Mouse (Mus musculus): Measurements from ENCODE around the gene Msantd2. TPM values are rescaled to one million over a fixed set of nuclear protein-coding genes. Genes with fewer than 3 reads are reported as not detected.
A peak's percentile ranks its signal among the peaks of the same experiment; 100 is the strongest.

Msantd2 gene
- polyA plus RNA-seq, 1 experiment from 2014 or later: 41.1 TPM

DNA sequence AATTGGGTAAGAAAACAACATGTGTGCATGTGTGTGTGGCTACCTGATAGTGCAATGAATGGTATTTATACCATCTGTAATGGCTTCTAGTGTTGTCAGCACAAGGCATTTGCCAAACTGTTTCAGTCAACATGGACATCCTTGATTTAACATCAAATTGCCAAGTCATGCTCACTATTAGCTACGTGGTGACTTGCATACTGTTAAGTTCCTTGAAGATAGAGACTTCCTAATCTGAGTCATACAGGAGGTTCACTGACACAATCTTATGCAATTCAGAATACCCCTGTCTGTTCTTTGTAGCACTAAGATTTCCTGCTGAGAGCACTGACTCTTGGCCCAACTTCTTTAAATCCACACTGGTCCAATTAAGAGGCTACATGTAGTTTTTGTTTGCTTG is 28.3 kb downstream of the Msantd2 start:
- 79% methylated on average over 1 of the region's 1 CpGs for WGBS
- Histone ChIP-seq H3K9me3 (ENCODE audit: control insufficient read depth, low read length) (no peaks in the 10 kb centered on the region), H3K36me3 (ENCODE audit: control insufficient read depth, insufficient read depth, low read length) (0 out of 2 replicates have a peak, but pooled peaks cover 8% of the 10 kb centered on the region), H3K4me3 (ENCODE audit: low read depth, low read length) (no peak overlapping the region), H3K27me3 (ENCODE audit: control insufficient read depth, insufficient read depth, low read length) (no peaks in the 10 kb centered on the region), H3K27ac (ENCODE audit: low read depth, low read length) (no peak overlapping the region), H3K4me2 (replicated peaks; ENCODE audit: low read depth, low read length) (no peak overlapping the region), H3K9ac (ENCODE audit: low read depth, low read length) (no peak overlapping the region), H3K4me1 (replicated peaks; ENCODE audit: control insufficient read depth, insufficient read depth, low read length) (no peaks in the 10 kb centered on the region)
- no peak for ATAC-seq (ENCODE audit: low FRiP score)
- DNase-seq (ENCODE audit: low spot score): no peak

DNA sequence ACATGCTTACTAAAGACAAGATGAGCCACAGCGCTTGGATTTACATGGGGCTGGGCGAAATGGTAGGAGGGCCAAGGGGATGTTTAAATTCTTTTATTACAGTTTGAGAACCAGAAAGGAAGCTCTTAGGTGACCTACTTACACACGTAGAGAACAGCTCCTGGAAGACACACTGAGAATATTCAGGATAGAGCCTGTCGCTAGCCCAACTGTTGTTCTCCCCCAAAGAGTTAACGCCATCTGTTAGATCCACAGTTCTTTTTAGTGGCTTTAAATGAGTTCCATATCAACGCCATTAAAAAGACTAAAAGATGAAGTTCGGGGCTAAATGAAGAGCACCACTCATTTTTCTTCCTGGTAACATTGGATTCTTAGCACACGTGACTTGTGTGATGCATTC is 29.9 kb downstream of the Msantd2 start:
- peaks cover 10% of the 10 kb centered on the region; the same call in 1 of the 2 replicates for H3K36me3 ChIP-seq (ENCODE audit: control insufficient read depth, insufficient read depth, low read length)
- WGBS: 95% methylated on average over 8 of the region's 8 CpGs
- ATAC-seq (ENCODE audit: low FRiP score) (no peak), DNase-seq (ENCODE audit: low spot score) (no peak)
- H3K4me3 ChIP-seq (ENCODE audit: low read depth, low read length): no peak overlapping the region
- no peaks in the 10 kb centered on the region for H3K4me1 ChIP-seq (replicated peaks; ENCODE audit: control insufficient read depth, insufficient read depth, low read length)
- no peak overlapping the region for H3K4me2 ChIP-seq (replicated peaks; ENCODE audit: low read depth, low read length)
- no peak overlapping the region for H3K27ac ChIP-seq (ENCODE audit: low read depth, low read length)
- H3K9me3 ChIP-seq (ENCODE audit: control insufficient read depth, low read length): no peaks in the 10 kb centered on the region
- H3K9ac ChIP-seq (ENCODE audit: low read depth, low read length): no peak overlapping the region
- no peaks in the 10 kb centered on the region for H3K27me3 ChIP-seq (ENCODE audit: control insufficient read depth, insufficient read depth, low read length)

DNA sequence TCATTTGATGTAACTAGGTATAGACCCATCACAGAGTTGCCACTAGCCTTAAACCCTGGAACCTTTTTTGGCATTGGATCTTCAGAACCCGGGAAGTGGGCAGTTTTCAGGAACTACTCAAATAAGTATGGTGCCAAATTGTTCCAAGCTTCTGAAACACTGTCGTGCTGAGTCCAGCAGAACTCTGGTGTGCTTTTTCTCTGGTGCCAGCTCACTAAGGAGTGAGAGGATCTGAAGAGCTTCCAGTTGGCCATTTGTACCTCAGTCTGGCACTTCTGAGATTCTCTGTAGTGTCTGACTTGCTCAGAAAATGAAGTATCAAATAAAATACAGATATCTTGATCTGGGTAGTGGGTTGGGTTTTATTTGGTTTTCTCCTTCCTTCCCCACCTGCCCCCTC is 30.9 kb downstream of the Msantd2 start:
- ATAC-seq (ENCODE audit: low FRiP score): no peak
- Histone ChIP-seq H3K36me3 (ENCODE audit: control insufficient read depth, insufficient read depth, low read length) (peaks cover 10% of the 10 kb centered on the region; the same call in 1 of the 2 replicates), H3K4me1 (replicated peaks; ENCODE audit: control insufficient read depth, insufficient read depth, low read length) (no peaks in the 10 kb centered on the region), H3K27ac (ENCODE audit: low read depth, low read length) (no peak overlapping the region), H3K4me2 (replicated peaks; ENCODE audit: low read depth, low read length) (no peak overlapping the region), H3K4me3 (ENCODE audit: low read depth, low read length) (no peak overlapping the region), H3K9me3 (ENCODE audit: control insufficient read depth, low read length) (no peaks in the 10 kb centered on the region), H3K27me3 (ENCODE audit: control insufficient read depth, insufficient read depth, low read length) (no peaks in the 10 kb centered on the region), H3K9ac (ENCODE audit: low read depth, low read length) (no peak overlapping the region)
- no peak for DNase-seq (ENCODE audit: low spot score)
- 93% methylated on average over 2 of the region's 2 CpGs for WGBS

DNA sequence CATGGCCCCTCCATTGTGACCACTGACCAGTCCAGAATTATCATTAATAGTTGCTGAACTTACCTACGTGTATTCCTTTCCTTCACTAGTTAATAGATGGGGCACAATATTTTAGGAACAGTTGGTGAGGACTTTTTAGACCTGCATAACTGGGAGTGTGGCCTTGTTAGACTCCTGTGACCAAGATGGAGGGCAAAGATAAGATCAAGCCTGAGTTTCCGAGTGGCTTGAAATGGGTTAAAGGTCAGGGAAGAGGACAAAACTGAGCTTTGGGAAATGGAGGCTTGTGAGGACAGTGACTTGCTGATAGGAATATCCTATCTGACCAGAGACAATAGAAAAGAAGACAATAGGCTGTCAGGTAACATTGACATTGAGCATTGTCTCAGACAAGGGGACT is 36.3 kb downstream of the Msantd2 start:
- Histone ChIP-seq H3K9me3 (ENCODE audit: control insufficient read depth, low read length) (no peaks in the 10 kb centered on the region; the same call in 1 of the 2 replicates), H3K27me3 (ENCODE audit: control insufficient read depth, insufficient read depth, low read length) (peaks cover 42% of the 10 kb centered on the region), H3K4me1 (replicated peaks; ENCODE audit: control insufficient read depth, insufficient read depth, low read length) (0 out of 2 replicates have a peak, but pooled peaks cover 3% of the 10 kb centered on the region), H3K4me3 (ENCODE audit: low read depth, low read length) (no peak overlapping the region), H3K4me2 (replicated peaks; ENCODE audit: low read depth, low read length) (no peak overlapping the region), H3K36me3 (ENCODE audit: control insufficient read depth, insufficient read depth, low read length) (peaks cover 9% of the 10 kb centered on the region; the same call in 1 of the 2 replicates), H3K27ac (ENCODE audit: low read depth, low read length) (no peak overlapping the region), H3K9ac (ENCODE audit: low read depth, low read length) (no peak overlapping the region)
- ATAC-seq (ENCODE audit: low FRiP score) (no peak), DNase-seq (ENCODE audit: low spot score) (no peak)
- WGBS: 85% methylated on average over 2 of the region's 2 CpGs

DNA sequence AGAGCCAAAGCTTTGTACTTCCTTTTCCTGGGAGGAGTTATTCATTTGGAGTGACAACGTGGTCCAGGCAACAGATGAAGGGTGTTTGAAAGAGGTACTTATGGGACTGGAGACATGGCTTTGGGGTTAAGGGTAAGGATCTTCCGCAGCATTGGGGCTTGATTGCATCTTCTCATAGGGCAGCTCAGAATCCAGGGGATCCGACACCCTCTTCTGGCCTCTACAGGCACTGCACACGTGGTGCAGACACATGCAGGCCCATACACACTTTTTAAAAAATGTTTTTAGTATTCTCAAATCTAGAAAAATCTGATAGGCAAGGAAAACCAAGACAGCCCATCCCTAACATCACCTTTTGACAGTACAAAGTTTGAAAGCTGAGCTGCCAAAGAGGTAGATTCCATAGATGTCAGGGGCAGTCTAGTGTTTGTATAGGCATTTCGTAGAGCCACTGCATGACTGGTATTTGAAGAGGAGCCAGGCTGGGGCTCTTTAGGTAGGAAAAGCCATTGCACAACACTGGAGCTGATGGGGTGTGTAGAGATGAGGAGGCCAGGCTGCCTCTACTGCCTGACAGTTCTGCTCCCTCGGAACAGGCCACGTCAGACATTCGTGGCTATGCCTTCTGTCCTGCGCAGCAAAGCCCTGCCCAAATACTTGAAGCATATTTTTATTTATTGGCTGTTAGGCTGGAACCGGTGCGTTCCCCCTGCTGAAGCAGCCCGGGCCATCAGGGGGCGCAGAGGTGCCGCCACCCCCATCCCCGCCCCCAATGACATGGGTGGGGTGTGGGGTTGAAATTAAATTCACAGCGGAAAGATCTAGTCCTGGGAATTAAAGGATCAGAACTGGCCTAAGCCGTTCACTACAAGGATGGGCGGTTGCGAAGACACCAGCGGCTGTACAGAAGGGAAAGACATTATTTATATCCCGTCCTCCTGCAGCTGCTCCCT is 37.6 kb downstream of the Msantd2 start:
- Histone ChIP-seq H3K4me2 (replicated peaks; ENCODE audit: low read depth, low read length) (no peak overlapping the region), H3K9ac (ENCODE audit: low read depth, low read length) (no peak overlapping the region), H3K36me3 (ENCODE audit: control insufficient read depth, insufficient read depth, low read length) (peaks cover 3% of the 10 kb centered on the region; the same call in 1 of the 2 replicates), H3K27me3 (ENCODE audit: control insufficient read depth, insufficient read depth, low read length) (peaks cover 51% of the 10 kb centered on the region), H3K9me3 (ENCODE audit: control insufficient read depth, low read length) (no peaks in the 10 kb centered on the region; the same call in 1 of the 2 replicates), H3K4me1 (replicated peaks; ENCODE audit: control insufficient read depth, insufficient read depth, low read length) (0 out of 2 replicates have a peak, but pooled peaks cover 3% of the 10 kb centered on the region), H3K4me3 (ENCODE audit: low read depth, low read length) (no peak overlapping the region), H3K27ac (ENCODE audit: low read depth, low read length) (no peak overlapping the region; the same call in 1 of the 2 replicates)
- DNase-seq (ENCODE audit: low spot score) (no peak), ATAC-seq (ENCODE audit: low FRiP score) (peak; percentile 5; the same call in 1 of the 2 replicates)
- 19% methylated on average over 21 of the region's 21 CpGs for WGBS

DNA sequence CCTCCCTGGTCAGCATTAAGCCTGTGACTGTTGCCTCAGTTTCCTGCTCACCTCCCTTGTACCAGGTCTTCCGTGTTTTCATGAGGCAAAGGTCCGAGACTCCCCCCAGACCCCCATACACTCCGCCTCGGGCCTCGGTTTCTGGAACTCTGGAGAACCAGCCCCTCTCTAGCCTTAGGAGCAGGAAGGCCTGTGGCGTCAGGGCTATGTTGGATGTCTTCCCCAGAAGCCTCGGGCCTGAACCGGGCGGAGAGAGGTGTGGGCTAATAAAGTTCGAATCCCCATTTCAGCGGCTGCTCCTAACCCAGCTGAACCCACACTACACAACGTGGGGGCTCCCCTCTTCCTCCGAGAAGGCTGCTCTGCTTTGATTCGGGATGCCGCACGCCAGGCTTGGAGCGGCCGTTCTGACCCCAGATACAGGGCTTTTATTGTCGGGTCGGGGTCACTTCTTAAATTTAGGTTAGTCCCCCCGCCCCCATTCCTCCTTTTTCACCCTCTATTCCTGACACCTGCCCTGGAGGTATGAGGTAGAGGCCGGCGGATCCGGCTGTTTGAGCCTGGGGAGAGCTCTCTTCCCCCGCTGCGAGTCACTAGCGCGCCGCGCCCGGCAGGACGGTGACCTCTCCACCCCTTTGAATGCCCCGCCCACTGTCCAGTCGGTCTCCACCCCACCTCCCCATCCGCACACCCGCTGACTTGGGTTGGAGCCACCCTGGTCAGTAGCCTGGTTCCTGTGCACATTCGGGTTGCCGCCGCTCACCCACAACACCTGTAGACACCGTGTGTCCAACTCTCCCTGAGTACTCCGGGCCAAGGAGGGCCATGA is 38.5 kb downstream of the Msantd2 start, which contains the start of gene Esam:
Gene Esam, plus strand, starts transcription at position 683 of the 829 bp plus-strand sequence.
- Histone ChIP-seq H3K9ac (ENCODE audit: low read depth, low read length) (no peak within 1 kb of the TSS), H3K27ac (ENCODE audit: low read depth, low read length) (peak within 1 kb of the TSS; percentile 3; the same call in 1 of the 2 replicates), H3K4me1 (replicated peaks; ENCODE audit: control insufficient read depth, insufficient read depth, low read length) (0 out of 2 replicates have a peak, but pooled peaks cover 3% of the 10 kb centered on the region), H3K36me3 (ENCODE audit: control insufficient read depth, insufficient read depth, low read length) (peaks cover 3% of the 10 kb centered on the region; the same call in 1 of the 2 replicates), H3K27me3 (ENCODE audit: control insufficient read depth, insufficient read depth, low read length) (peaks cover 53% of the 10 kb centered on the region), H3K4me2 (replicated peaks; ENCODE audit: low read depth, low read length) (no peak within 1 kb of the TSS; the same call in 1 of the 2 replicates), H3K9me3 (ENCODE audit: control insufficient read depth, low read length) (no peaks in the 10 kb centered on the region; the same call in 1 of the 2 replicates), H3K4me3 (ENCODE audit: low read depth, low read length) (0 out of 2 replicates have a peak within 1 kb of the TSS, but pooled peaks have one; percentile 8)
- DNase-seq (ENCODE audit: low spot score) (peak; percentile 45), ATAC-seq (ENCODE audit: low FRiP score) (peak; percentile 15; the same call in 1 of the 2 replicates)
- under 1% methylated on average over 41 of the region's 41 CpGs for WGBS

DNA sequence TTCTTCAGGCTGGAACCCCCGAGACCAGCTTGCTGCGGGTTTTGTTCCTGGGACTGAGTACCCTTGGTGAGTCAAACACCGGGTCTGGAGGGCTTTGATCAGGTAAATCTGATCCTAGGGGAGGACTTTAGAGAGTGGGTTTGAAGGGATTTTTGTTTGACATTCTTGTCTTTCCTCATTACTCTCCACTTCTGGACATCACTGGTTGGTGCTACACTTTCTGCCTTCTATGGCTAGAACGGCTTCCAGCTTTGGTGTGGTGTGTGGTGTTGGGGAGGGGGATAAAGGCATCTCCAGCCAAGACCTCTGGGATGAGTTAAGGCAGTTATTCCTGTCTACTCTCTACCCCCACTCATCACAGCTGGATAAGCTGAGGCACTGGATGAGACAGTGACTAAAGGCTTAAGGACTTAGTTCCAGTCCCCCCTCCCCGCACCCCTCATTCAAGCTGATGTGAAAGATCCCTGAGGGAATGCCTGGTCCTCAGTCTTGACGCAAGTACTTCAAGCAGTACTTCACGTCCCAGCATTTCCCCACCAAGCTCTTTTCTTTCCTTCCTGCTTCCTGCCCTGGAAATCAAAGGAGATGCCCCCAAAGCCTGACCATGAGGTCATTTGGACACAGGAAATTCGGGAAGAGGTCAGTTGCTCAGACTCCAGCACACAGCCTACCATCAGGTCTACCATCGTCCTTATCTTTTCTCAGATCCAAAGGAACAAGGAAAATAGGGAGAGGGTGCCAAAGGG is 39.3 kb downstream of the Msantd2 start:
- Histone ChIP-seq H3K4me1 (replicated peaks; ENCODE audit: control insufficient read depth, insufficient read depth, low read length) (0 out of 2 replicates have a peak, but pooled peaks cover 3% of the 10 kb centered on the region), H3K4me3 (ENCODE audit: low read depth, low read length) (0 out of 2 replicates have a peak overlapping the region, but pooled peaks have one; percentile 8), H3K27me3 (ENCODE audit: control insufficient read depth, insufficient read depth, low read length) (peaks cover 53% of the 10 kb centered on the region), H3K9me3 (ENCODE audit: control insufficient read depth, low read length) (no peaks in the 10 kb centered on the region; the same call in 1 of the 2 replicates), H3K4me2 (replicated peaks; ENCODE audit: low read depth, low read length) (no peak overlapping the region), H3K36me3 (ENCODE audit: control insufficient read depth, insufficient read depth, low read length) (no peaks in the 10 kb centered on the region), H3K27ac (ENCODE audit: low read depth, low read length) (no peak overlapping the region), H3K9ac (ENCODE audit: low read depth, low read length) (no peak overlapping the region)
- ATAC-seq (ENCODE audit: low FRiP score) (no peak), DNase-seq (ENCODE audit: low spot score) (peak; percentile 30)
- WGBS: 15% methylated on average over 9 of the region's 9 CpGs
